Mouse (Mus musculus) intestine, embryonic 15.5 days (tissue): ENCODE results near the gene Galntl6. TPM values are rescaled to one million over a fixed set of nuclear protein-coding genes. Genes with fewer than 3 reads are reported as not detected.

Experiments
- ATAC-seq: fragments of 200-750 bp; cut with Nextera tagmentation; 2 replicates; pipeline ENCODE4 v1.8.0; 2017; ENCODE audit warnings: moderate TSS enrichment, moderate library complexity
- H3K27ac ChIP-seq: fragments of 300-500 bp; sonication (generic); 2 replicates; pipeline ENCODE4 v1.5.1; 2015; ENCODE audit warnings: mild to moderate bottlenecking, inconsistent platforms
- H3K27me3 ChIP-seq: fragments of 300-500 bp; sonication (generic); replicated peaks from 2 replicates; pipeline ENCODE4 v1.6.1; 2015; ENCODE audit warnings: inconsistent platforms
- H3K36me3 ChIP-seq: fragments of 300-500 bp; sonication (generic); 2 replicates; pipeline ENCODE4 v1.6.1; 2015; ENCODE audit warnings: inconsistent platforms
- H3K4me1 ChIP-seq: fragments of 300-500 bp; sonication (generic); replicated peaks from 2 replicates; pipeline ENCODE4 v1.6.1; 2015; ENCODE audit warnings: inconsistent platforms
- H3K4me2 ChIP-seq: fragments of 300-500 bp; sonication (generic); replicated peaks from 2 replicates; pipeline ENCODE4 v1.6.1; 2015; ENCODE audit warnings: mild to moderate bottlenecking, inconsistent platforms
- H3K4me3 ChIP-seq: fragments of 300-500 bp; sonication (generic); replicated peaks from 2 replicates; pipeline ENCODE4 v1.5.1; 2015; ENCODE audit warnings: inconsistent platforms
- H3K9ac ChIP-seq: fragments of 300-500 bp; sonication (generic); 2 replicates; pipeline ENCODE4 v1.6.1; 2015; ENCODE audit warnings: inconsistent platforms
- H3K9me3 ChIP-seq: fragments of 300-500 bp; sonication (generic); 2 replicates; pipeline ENCODE4 v1.6.1; 2016; ENCODE audit warnings: inconsistent platforms
- WGBS: fragments of 180-500 bp; shearing (Covaris S2); methylation state at CpG from one replicate; pipeline ENCODE4 v1.1.7; 2015; 5-methylcytosine and 5-hydroxymethylcytosine counted together
- polyA plus RNA-seq: library from polyadenylated mRNA; unstranded; fragments of >200 nt; fragmentation: Nextera tagmentation; extraction: Ambion mirVana; gene quantifications from 2 replicates; pipeline ENCODE4 v1.2.1, GENCODE M21; 2015

The Galntl6 gene
- polyA plus RNA-seq: 0.65 and 0.69 TPM in 2 replicates

DNA sequence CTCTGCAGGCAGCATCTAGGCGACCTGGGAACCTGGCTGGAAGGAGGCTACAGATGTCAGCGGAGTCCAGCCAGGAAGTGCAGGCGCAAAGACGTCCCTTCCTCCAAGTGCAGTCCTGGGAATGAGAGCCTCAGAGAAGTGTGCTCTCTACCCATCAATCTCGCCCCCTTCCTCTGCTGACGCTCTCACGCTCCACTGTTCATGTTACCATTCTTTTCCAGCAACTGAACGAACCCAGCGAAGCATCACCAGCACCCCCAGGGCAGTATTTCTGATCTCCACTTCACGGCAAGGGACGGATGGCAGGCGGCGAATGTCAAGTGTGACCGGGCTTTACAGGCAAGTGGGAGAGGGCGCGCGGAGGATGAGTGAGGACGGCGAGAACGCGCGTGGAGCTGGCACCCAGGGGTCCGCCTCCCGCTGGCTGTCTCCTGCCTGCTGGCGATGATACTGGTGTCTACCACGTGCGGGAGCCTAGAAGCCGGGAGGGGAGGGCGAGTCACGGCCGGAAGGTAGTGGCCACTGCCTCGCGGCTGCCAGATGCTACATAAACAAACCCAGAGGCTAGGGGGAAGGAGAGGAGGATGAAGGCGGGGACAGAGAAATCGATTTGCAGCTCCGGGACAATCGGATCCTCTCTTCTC lies at the start of gene Galntl6:
Gene Galntl6 (minus strand): TSS at position 445 of the 644 bp plus-strand sequence.
- Histone ChIP-seq H3K4me1 (peaks cover 14% of the 10 kb centered on the region; the same call in 1 of the 2 replicates), H3K36me3 (no peaks in the 10 kb centered on the region), H3K27ac (no peak within 1 kb of the TSS), H3K27me3 (peaks cover 14% of the 10 kb centered on the region), H3K4me2 (peak within 1 kb of the TSS; percentile 98), H3K4me3 (peak within 1 kb of the TSS; percentile 52), H3K9ac (peak within 1 kb of the TSS; percentile 22; the same call in 1 of the 2 replicates), H3K9me3 (no peaks in the 10 kb centered on the region)
- WGBS: under 1% methylated on average over 37 of the region's 37 CpGs
- peak; percentile 65 for ATAC-seq

DNA sequence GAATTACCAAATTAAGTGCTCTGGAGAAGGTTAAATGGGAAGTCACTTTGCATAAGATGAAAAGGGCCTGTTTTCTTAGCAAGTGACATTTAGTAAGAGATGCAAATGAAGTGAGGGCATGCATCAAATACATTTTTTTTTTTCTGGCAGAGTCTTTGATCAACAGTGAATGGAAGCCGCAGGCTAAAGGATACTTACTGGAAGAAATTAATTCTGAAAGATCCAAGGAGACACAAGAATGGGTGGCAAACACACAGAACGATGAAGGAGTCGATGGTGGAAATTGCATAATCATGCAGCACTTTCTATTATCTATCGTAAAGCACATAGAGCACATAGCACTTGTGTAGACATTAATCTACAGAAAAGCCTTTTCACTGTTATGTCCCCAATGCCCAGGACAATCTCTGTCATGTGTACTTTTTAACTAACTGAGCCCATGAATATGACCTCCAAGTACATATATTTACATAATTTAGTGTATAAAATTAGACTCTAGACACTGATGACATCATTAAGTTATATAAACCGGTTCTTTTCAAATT lies 44.8 kb upstream of the Galntl6 start:
- no peak overlapping the region for H3K27ac ChIP-seq
- WGBS: 86% methylated on average over 5 of the region's 5 CpGs
- H3K36me3 ChIP-seq: no peaks in the 10 kb centered on the region
- no peaks in the 10 kb centered on the region for H3K9me3 ChIP-seq
- no peaks in the 10 kb centered on the region for H3K27me3 ChIP-seq
- no peak for ATAC-seq
- H3K4me3 ChIP-seq: no peak overlapping the region
- H3K9ac ChIP-seq: no peak overlapping the region
- H3K4me2 ChIP-seq: no peak overlapping the region
- no peaks in the 10 kb centered on the region for H3K4me1 ChIP-seq

DNA sequence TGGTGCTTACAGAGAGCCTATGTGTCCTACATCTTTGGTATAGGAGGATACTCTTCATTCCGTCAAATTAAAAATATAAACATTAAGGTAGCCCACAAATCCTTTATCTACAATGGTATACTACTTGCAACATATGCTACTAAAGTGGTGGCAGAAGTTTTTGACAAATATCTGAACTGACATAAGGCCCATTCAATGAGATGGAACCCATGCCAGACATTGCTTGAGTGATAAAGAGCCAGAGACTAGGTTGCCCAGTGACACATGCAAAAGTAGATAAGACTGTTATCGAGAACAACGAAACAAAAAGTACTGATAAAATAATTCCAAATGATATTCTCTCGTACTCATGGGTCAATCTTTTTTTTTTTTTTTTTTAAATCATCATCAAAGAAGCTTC lies 31.3 kb upstream of the Galntl6 start:
- Histone ChIP-seq H3K36me3 (no peaks in the 10 kb centered on the region), H3K9ac (no peak overlapping the region), H3K27ac (no peak overlapping the region), H3K4me2 (no peak overlapping the region), H3K4me3 (no peak overlapping the region), H3K9me3 (no peaks in the 10 kb centered on the region), H3K27me3 (no peaks in the 10 kb centered on the region), H3K4me1 (no peaks in the 10 kb centered on the region)
- no peak for ATAC-seq
- WGBS: 86% methylated on average over 4 of the region's 4 CpGs

DNA sequence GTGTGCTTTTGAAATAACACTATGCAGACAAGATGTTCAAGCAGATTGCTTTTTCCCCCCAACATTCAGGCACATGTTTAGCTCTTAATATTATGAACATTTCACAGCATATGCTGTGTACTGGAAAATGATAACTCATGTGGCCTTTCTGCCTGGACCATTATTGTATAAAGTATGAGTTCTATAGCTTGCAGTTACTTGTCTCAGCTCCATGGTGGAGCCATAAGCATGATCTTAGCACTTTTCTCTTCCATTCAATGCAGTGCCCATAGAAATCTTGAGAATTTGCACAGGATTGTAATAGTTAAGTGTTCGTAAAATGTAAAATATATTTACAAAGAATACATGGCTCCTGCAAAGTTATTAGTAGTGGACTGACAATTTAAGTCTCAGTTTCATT lies 18.6 kb upstream of the Galntl6 start:
- 84% methylated on average over 1 of the region's 1 CpGs for WGBS
- no peaks in the 10 kb centered on the region for H3K4me1 ChIP-seq
- no peak overlapping the region for H3K27ac ChIP-seq
- H3K4me3 ChIP-seq: no peak overlapping the region
- ATAC-seq: no peak
- H3K9me3 ChIP-seq: no peaks in the 10 kb centered on the region
- no peaks in the 10 kb centered on the region for H3K27me3 ChIP-seq
- H3K4me2 ChIP-seq: no peak overlapping the region
- no peaks in the 10 kb centered on the region for H3K36me3 ChIP-seq
- H3K9ac ChIP-seq: no peak overlapping the region

DNA sequence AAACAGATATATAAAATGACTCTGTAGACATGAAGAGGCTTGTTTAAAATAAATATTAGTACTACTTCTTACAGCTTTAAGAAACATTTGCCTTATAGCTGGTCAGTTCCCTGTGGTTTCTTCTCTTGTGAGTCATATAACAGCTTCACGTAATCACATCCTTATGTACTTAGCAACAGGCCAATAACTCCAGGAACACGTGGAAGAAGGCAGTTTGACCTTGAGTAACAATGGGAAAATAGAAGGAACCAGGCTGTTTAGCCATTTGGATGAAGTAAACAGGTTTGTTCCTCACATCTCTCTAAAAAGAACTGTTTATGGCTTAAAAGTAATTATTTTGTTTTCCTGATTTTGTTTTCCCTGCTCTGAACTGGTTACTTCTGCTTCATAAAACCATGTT lies 2.7 kb upstream of the Galntl6 start:
- H3K9ac ChIP-seq: no peak overlapping the region
- peaks cover 14% of the 10 kb centered on the region for H3K27me3 ChIP-seq
- no peak overlapping the region for H3K4me3 ChIP-seq
- no peak overlapping the region for H3K4me2 ChIP-seq
- H3K9me3 ChIP-seq: no peaks in the 10 kb centered on the region
- ATAC-seq: no peak
- H3K4me1 ChIP-seq: peaks cover 14% of the 10 kb centered on the region; the same call in 1 of the 2 replicates
- H3K27ac ChIP-seq: no peak overlapping the region
- 40% methylated on average over 2 of the region's 2 CpGs for WGBS
- H3K36me3 ChIP-seq: no peaks in the 10 kb centered on the region

DNA sequence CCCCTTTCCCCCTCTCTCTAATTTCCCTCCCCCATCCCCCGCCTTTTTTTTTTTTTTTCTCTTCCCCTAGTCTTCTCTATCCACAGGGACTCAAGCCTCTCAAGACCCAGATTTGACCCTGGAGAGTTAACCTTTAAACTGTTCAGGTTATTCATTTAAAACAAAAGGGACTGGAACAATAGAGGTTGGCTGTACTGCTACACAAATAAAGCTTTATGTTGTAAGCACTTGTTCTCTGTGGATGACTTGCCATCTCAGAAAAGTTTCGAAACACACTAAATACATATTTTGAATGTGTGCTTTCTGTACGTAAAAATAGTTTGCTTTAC lies 1.2 kb upstream of the Galntl6 start:
- 64% methylated on average over 3 of the region's 3 CpGs for WGBS
- Histone ChIP-seq H3K9me3 (no peaks in the 10 kb centered on the region), H3K9ac (no peak overlapping the region), H3K4me3 (no peak overlapping the region), H3K4me1 (peaks cover 14% of the 10 kb centered on the region; the same call in 1 of the 2 replicates), H3K27ac (no peak overlapping the region), H3K27me3 (peaks cover 14% of the 10 kb centered on the region), H3K4me2 (no peak overlapping the region), H3K36me3 (no peaks in the 10 kb centered on the region)
- ATAC-seq: no peak

DNA sequence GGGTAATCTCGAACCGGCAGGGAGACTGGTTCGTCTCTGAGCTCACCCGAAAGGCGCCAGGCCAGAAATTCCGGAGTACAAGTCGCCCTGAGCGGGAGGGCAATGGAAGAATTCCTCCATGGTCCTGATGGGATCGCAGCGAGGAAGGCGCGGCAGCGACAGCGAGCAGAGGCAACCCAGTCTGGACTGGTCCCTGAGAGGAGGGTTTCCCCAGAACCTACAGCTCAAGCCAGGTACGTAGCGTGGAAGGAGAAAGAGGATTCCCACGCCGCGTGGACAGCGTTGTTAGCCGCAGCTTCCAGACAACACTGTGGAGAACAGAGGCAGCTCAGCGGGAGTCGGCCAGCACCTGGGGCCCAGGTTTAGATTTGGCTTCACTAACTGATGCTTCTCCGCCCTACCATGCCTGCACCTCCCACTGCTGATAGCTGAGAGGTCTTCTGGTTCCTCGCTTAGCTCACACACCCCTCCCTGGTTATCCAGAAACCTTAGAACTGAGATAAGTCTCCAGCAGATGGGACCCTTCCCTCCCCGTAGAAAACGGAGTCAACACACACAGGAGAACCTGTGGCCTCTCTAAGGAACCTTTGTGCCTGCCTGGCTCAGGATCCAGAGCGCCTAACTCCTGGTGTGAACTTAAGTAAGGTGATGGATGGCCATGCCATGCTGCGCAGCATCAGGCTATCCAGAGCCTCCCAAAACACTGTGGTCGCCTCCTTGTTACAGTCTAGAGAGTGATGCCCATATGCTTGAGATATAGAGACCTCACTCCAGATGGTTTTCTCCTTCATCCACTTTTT lies 600 bp upstream of the Galntl6 start:
- 3% methylated on average over 30 of the region's 30 CpGs for WGBS
- peak overlapping the region; percentile 98 for H3K4me2 ChIP-seq
- H3K4me3 ChIP-seq: peak overlapping the region; percentile 52
- H3K27me3 ChIP-seq: peaks cover 14% of the 10 kb centered on the region
- no peak overlapping the region for H3K27ac ChIP-seq
- no peaks in the 10 kb centered on the region for H3K9me3 ChIP-seq
- peak overlapping the region; percentile 22; the same call in 1 of the 2 replicates for H3K9ac ChIP-seq
- peaks cover 14% of the 10 kb centered on the region; the same call in 1 of the 2 replicates for H3K4me1 ChIP-seq
- no peaks in the 10 kb centered on the region for H3K36me3 ChIP-seq
- ATAC-seq: peak; percentile 61

DNA sequence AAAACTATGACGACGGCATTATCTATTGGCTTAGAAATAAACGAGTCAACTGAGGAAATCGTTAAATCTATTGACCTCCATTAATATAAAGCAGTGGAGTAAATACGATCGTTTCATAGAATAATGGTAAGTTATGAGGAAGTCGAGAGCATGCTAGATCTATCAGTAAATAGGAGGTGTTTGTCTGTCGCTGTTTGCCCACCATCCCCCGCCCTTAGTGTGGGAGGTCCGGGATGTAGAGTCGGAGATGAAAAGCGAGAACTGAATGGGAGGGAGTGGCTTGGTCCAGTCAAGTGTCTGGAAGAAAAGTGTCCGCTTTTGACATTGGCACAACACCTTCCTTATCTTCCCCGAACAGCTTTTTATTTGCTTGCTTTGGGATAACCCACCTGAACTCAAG lies 763 bp downstream of the Galntl6 start, which contains the start of gene BC030500:
Gene BC030500 (plus strand): TSS at position 79 of the 400 bp plus-strand sequence.
- H3K4me1 ChIP-seq: peaks cover 14% of the 10 kb centered on the region; the same call in 1 of the 2 replicates
- no peaks in the 10 kb centered on the region for H3K36me3 ChIP-seq
- H3K9me3 ChIP-seq: no peaks in the 10 kb centered on the region
- H3K27me3 ChIP-seq: peaks cover 14% of the 10 kb centered on the region
- H3K4me3 ChIP-seq: peak within 1 kb of the TSS; percentile 52
- no peak for ATAC-seq
- H3K27ac ChIP-seq: no peak within 1 kb of the TSS
- 0 out of 2 replicates have a peak within 1 kb of the TSS, but pooled peaks have one; percentile 22 for H3K9ac ChIP-seq
- WGBS: 9% methylated on average over 14 of the region's 14 CpGs
- H3K4me2 ChIP-seq: peak within 1 kb of the TSS; percentile 98

DNA sequence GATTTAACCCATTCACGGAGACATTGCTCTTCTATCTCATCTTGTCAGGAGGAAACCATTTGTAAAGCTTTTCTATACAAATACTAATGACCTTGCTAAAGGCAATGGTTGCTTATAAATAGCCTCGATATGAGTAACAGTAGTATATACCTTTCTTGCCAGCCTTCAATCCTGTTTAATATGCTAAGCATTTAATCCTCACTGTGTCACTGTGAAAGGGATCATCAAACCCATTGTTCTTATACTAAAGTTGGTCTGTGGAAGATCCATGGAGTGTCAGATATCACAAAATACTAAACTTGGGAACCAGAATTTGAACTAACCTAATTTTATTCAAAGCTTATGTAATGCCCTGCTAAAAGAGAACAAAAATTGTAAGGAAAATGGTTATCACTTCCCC lies 8.0 kb downstream of the Galntl6 start:
- Histone ChIP-seq H3K9ac (no peak overlapping the region), H3K4me1 (no peaks in the 10 kb centered on the region), H3K27ac (no peak overlapping the region), H3K36me3 (no peaks in the 10 kb centered on the region), H3K27me3 (no peaks in the 10 kb centered on the region), H3K9me3 (no peaks in the 10 kb centered on the region), H3K4me3 (no peak overlapping the region), H3K4me2 (no peak overlapping the region)
- WGBS: 47% methylated on average over 2 of the region's 2 CpGs
- no peak for ATAC-seq

DNA sequence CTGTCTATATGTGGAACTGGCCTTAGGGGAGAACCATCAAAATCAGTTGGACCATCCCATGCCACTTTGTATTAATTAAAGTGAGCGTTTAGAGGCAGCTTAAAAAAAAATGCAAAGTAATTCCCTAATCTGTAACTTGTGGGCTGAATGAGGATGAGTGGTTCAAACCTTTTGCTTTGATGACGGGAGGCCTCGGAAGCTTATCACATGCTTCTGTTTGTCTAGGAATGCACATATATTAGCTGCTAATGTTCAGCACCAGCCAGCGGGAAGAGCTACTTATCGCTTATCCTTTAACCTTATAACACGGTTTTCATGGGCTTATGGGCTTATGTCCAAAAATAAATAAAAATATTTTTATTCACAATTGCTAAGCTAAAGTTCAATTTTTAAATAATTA lies 16.5 kb downstream of the Galntl6 start:
- H3K9ac ChIP-seq: no peak overlapping the region

DNA sequence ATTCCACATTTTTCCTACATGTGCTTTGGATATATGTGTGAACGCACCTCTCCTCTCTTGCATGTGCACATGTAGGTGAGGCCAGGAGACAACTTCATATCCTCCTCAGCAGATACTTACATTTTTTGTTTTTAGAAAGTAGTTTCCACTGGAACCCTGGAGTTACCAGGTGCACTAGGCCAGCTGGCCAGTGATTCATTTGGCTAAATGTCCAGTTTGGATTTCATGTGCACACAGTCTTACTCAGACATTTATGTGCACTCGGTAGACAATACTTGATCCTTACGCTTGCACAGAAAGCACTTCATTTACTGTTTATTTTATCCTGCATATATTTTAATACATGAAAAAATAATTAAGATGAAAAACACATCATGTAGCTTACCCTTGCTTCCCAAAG lies 21.8 kb downstream of the Galntl6 start:
- H3K27me3 ChIP-seq: no peaks in the 10 kb centered on the region
- no peak overlapping the region for H3K4me3 ChIP-seq
- H3K4me1 ChIP-seq: no peaks in the 10 kb centered on the region
- no peak for ATAC-seq
- H3K27ac ChIP-seq: no peak overlapping the region
- H3K36me3 ChIP-seq: no peaks in the 10 kb centered on the region
- H3K9ac ChIP-seq: no peak overlapping the region
- WGBS: 89% methylated on average over 3 of the region's 3 CpGs
- no peaks in the 10 kb centered on the region for H3K9me3 ChIP-seq
- no peak overlapping the region for H3K4me2 ChIP-seq

More for the DNA sequence above, 16.5 kb downstream of the Galntl6 start:
- no peak overlapping the region for H3K4me3 ChIP-seq
- H3K27ac ChIP-seq: no peak overlapping the region
- H3K36me3 ChIP-seq: no peaks in the 10 kb centered on the region
- no peaks in the 10 kb centered on the region for H3K9me3 ChIP-seq
- no peaks in the 10 kb centered on the region for H3K27me3 ChIP-seq
- no peaks in the 10 kb centered on the region for H3K4me1 ChIP-seq
- 67% methylated on average over 6 of the region's 6 CpGs for WGBS
- no peak for ATAC-seq
- H3K4me2 ChIP-seq: no peak overlapping the region

DNA sequence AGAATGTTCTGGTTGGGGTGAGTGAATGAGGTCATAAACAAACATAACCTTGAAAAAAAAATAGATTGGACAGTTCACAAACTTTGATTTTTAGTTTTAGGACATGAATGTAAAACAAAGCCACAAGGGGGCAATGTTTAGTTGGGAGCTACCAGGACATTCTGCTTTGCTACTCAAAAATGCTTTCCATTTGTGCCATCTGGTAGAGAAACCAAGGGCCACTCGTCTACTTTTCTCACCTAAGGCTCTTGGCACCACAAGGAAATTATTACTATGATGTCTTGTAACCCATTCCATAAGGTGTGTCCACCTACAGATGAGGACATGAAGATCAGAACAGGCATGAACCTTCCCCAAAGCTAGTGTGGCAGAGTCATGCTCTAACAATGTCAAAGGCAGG lies 26.0 kb downstream of the Galntl6 start:
- Histone ChIP-seq H3K9ac (no peak overlapping the region), H3K27ac (no peak overlapping the region), H3K9me3 (no peaks in the 10 kb centered on the region), H3K4me3 (no peak overlapping the region), H3K4me1 (no peaks in the 10 kb centered on the region), H3K36me3 (no peaks in the 10 kb centered on the region), H3K27me3 (no peaks in the 10 kb centered on the region), H3K4me2 (no peak overlapping the region)
- 10% methylated on average over 1 of the region's 1 CpGs for WGBS
- no peak for ATAC-seq
